Mouse (Mus musculus) ES-E14 (cell line): Measurements from ENCODE around the gene Psors1c2. TPM values are rescaled to one million over a fixed set of nuclear protein-coding genes. Genes with fewer than 3 reads are reported as not detected.
A peak's percentile ranks its signal among the peaks of the same experiment; 100 is the strongest.

Experiments used
- DNase-seq: peaks from one replicate; pipeline ENCODE4 v3.0.0-alpha.2; 2013; ENCODE audit warnings: low read depth, low spot score
- H3K27ac ChIP-seq: 2 replicates; pipeline ENCODE4 v1.5.1; 2012; ENCODE audit warnings: low read depth, mild to moderate bottlenecking, low read length, moderate library complexity, mixed read lengths; ENCODE audit not compliant: poor library complexity, insufficient read depth, severe bottlenecking
- H3K36me3 ChIP-seq: 2 replicates; pipeline ENCODE4 v1.6.1; 2012; ENCODE audit warnings: mild to moderate bottlenecking, low read length, moderate library complexity, mixed read lengths; ENCODE audit not compliant: control insufficient read depth, poor library complexity, insufficient read depth, severe bottlenecking
- H3K4me1 ChIP-seq, 2 experiments: fragments of 150-350 bp in 1 of 2; sonication (generic) in 1 of 2; 2 replicates each; pipeline ENCODE4 v1.6.1; 2012; ENCODE audit warnings: low read length in 2 of 2, mild to moderate bottlenecking in 1 of 2, mixed read lengths in 1 of 2; ENCODE audit not compliant: control insufficient read depth in 2 of 2, insufficient read depth in 2 of 2, poor library complexity in 1 of 2
- H3K4me3 ChIP-seq, 2 experiments: fragments of 150-350 bp in 1 of 2; sonication (generic) in 1 of 2; 2 replicates each; pipeline ENCODE4 v1.5.1; 2012; ENCODE audit warnings: low read length in 2 of 2, low read depth in 1 of 2, mild to moderate bottlenecking in 1 of 2, mixed read lengths in 1 of 2; ENCODE audit not compliant: insufficient read depth in 1 of 2, poor library complexity in 1 of 2, severe bottlenecking in 1 of 2
- H3K9ac ChIP-seq: 2 replicates; pipeline ENCODE4 v1.6.1; 2012; ENCODE audit warnings: low read depth, mild to moderate bottlenecking, low read length, mixed read lengths; ENCODE audit not compliant: poor library complexity, insufficient read depth, severe bottlenecking
- H3K9me3 ChIP-seq: fragments of 150-350 bp; sonication (generic); 2 replicates; pipeline ENCODE4 v1.6.1; 2012; ENCODE audit warnings: low read depth, mild to moderate bottlenecking, low read length; ENCODE audit not compliant: control insufficient read depth, insufficient read depth
- CHD2 ChIP-seq: IDR thresholded peaks from 2 replicates; pipeline ENCODE4 v1.6.1; 2014; ENCODE audit warnings: mild to moderate bottlenecking, low read depth, low read length, inconsistent platforms
- HCFC1 ChIP-seq: IDR thresholded peaks from 2 replicates; pipeline ENCODE4 v1.6.1; 2012; ENCODE audit warnings: low read length, inconsistent platforms, borderline replicate concordance; ENCODE audit not compliant: insufficient read depth
- MAFK ChIP-seq: IDR thresholded peaks from 2 replicates; pipeline ENCODE4 v1.6.1; 2014; ENCODE audit warnings: mild to moderate bottlenecking, low read depth, low read length, inconsistent platforms; ENCODE audit not compliant: insufficient read depth
- ZC3H11A ChIP-seq: IDR thresholded peaks from 2 replicates; pipeline ENCODE4 v1.6.1; 2012; ENCODE audit warnings: low read depth, mild to moderate bottlenecking, inconsistent platforms, low read length, borderline replicate concordance
- ZNF384 ChIP-seq: IDR thresholded peaks from 2 replicates; pipeline ENCODE4 v1.6.1; 2012; ENCODE audit warnings: low read depth, low read length, inconsistent platforms
- in situ Hi-C, 2 experiments: fragments of 600-800 bp; cut with MboI; formaldehyde crosslinking; loops; one replicate each; pipeline ENCODE4 v1.15.1; 2025; ENCODE audit warnings: low sequenced_read_pairs in 2 of 2, inconsistent platforms in 1 of 2; ENCODE audit not compliant: unreplicated experiment in 2 of 2
- total RNA-seq: library from RNA; depleted of rRNA; stranded (reverse); fragments of 300-350 nt; gene quantifications from 2 replicates; pipeline ENCODE4 v1.2.3, GENCODE M21; 2012

The Psors1c2 gene
- total RNA-seq, 1 experiment, result 8.9 TPM

DNA sequence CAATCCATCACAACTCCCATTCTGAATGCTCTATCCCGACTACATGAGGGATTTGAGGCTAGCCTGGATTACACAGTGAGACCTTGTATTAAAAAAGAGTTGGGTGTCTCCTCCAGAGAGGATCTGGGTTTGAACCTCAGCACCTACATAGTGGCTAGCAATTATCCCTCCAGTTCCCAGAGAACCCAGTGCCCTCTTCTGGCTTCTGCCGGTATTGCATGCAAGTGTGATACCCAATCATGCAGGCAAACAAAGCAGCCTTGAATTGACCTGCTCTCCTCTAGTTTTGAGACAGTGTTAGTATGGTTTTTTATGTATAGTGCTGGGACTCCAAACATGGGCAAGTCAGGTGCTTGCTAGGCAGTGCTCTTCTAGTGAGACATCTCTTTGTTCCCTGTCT lies 19.1 kb upstream of the Psors1c2 start:
- Histone ChIP-seq H3K9me3 (no peaks in the 10 kb centered on the region), H3K27ac (no peak overlapping the region; the same call in 1 of the 2 replicates), H3K36me3 (peaks cover 42% of the 10 kb centered on the region), H3K4me1 (peaks cover 8 to 12% of the 10 kb centered on the region in 2 experiments; a peak in 3 of 4 replicates), H3K9ac (no peak overlapping the region), H3K4me3 (no peak overlapping the region)
- DNase-seq, result peak; percentile 91
- in situ Hi-C loops, result no loop called here
- TF ChIP-seq MAFK (no peak), ZNF384 (peak; percentile 59; the same call in 1 of the 2 replicates), ZC3H11A (peak; percentile 55; the same call in 1 of the 2 replicates), CHD2 (peak; percentile 40; the same call in 1 of the 2 replicates)

DNA sequence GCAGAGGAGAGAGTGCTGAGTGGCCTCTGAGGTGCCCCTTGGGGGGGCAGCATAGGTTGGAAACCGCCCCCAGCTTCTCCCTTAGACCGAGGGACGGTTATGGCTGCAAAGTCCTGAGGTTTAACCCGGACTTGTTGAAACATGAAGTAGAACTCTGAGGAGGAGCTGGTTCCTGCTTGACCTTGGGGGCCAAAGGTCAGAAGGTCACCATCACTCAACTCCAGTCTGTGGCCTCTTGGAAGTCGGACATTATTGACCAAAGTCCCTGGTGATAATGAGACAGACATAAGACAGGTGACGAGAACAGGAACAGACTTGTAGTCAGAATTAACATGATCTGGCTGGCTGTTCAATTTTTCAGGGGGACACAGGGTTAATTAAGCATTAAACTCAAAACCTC lies 18.2 kb upstream of the Psors1c2 start:
- DNase-seq, result no peak
- no peaks in the 10 kb centered on the region for H3K9me3 ChIP-seq
- no peak for TF ChIP-seq ZNF384
- TF ChIP-seq HCFC1, result no peak
- no peak for TF ChIP-seq ZC3H11A
- no peak for TF ChIP-seq MAFK
- TF ChIP-seq CHD2, result no peak
- H3K36me3 ChIP-seq, result peaks cover 34% of the 10 kb centered on the region
- H3K27ac ChIP-seq, result peak overlapping the region; percentile 16; the same call in 1 of the 2 replicates
- in situ Hi-C loops, result no loop called here
- H3K4me1 ChIP-seq, result peaks cover 5 to 12% of the 10 kb centered on the region in 2 experiments; a peak in 2 of 4 replicates
- peak overlapping the region; percentile 3; the same call in 1 of the 2 replicates for H3K9ac ChIP-seq
- H3K4me3 ChIP-seq, result no peak overlapping the region

DNA sequence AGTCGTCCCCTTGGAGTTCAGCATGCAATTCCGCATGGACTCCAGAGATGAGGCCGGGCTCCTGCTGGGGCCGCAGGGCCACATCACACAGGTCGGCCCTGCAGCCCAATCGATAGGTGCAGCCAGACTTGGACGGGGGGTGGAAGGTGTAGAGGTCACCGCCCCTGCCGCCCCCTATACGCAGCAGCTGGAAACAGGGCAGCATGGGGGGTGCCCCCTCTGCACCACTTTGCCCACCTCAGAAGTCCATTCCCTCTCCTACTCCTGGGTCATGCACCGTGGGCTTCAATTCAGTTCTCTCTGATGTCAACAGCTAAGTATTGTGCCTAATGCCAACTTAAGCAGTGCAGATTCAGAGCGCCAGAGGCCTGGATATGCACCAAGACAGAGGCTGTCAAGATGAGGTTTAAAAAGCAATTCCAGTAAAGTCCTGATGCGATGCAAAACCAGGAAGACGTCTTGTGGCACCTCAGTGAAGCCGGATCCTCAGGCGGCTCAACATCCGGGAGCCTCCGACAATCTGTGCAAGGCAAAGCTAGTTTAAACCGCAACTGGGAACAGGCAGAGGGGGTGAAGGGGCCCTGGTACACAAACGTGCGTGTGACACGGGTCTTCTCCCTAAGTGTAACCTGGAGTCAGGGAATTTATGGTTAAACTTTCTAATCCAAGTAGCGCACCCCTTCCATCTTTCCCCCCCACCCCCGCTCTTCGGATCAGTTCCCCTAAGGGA lies 16.9 kb upstream of the Psors1c2 start:
- no peak for DNase-seq
- peak overlapping the region; percentile 15; the same call in 1 of the 2 replicates for H3K27ac ChIP-seq

DNA sequence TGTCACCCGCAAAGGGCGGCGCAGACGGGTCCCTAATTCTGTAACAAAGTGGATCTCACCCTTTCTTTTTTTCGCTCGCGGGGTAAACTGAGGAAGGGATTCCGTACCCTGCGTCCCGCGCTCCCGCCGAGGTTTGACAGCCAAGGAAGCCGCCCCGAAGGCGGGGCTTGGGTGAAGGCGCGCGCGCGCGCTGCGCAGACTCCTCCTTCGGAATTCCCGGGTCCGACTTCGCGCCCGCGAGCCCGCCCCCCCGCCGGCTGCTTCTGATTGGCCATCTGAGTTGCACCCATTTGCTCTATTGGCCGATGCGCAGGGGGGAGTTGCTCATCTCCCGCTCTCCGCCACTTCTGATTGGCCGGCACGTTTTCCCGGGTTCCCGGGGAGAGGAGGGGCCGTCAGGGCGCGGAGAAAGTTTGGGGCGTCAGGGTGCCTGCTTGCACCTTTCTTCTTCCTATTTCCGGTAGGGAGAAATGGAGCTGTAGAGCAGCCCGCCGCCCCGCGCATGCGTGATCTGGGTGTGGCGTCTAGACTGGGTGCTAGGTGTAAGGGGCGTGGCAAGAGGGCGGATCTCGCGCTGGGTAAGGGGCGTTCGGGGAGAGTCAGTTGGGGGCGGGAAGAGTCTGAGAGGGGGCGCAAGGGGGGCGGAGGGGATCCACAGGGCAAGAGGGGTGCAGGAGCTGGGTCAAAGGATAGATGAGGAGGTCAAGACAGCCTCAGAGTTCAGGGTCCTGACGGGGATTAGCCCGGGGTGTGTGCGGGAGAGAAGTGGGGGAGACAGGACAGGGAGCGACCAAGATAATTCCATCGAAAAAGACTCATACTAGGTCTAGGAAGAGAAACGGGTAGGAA lies 16.1 kb upstream of the Psors1c2 start, which contains the start of the genes Tcf19 and Cchcr1:
TSS of gene Tcf19 (minus strand) at position 173 of the 849 bp plus-strand sequence.
TSS of gene Cchcr1 (plus strand) at position 449 of the 849 bp plus-strand sequence.
- Histone ChIP-seq H3K27ac (peak within 1 kb of the TSS; percentile 57), H3K9ac (peak within 1 kb of the TSS; percentile 68), H3K9me3 (no peaks in the 10 kb centered on the region), H3K4me3 (peak within 1 kb of the TSS; percentile 65 to 66), H3K4me1 (peaks cover 5 to 12% of the 10 kb centered on the region in 2 experiments; a peak in 2 of 4 replicates), H3K36me3 (peaks cover 18% of the 10 kb centered on the region)
- TF ChIP-seq ZNF384, result no peak
- TF ChIP-seq CHD2, result peak; percentile 87
- DNase-seq, result peak; percentile 94
- in situ Hi-C loops, result no loop called here

More for the DNA sequence above, 16.9 kb upstream of the Psors1c2 start:
- TF ChIP-seq ZC3H11A (no peak), CHD2 (no peak), HCFC1 (no peak), ZNF384 (no peak), MAFK (no peak)
- Histone ChIP-seq H3K4me3 (peak overlapping the region; percentile 62 to 65), H3K36me3 (peaks cover 24% of the 10 kb centered on the region), H3K4me1 (peaks cover 5 to 12% of the 10 kb centered on the region in 2 experiments; a peak in 2 of 4 replicates), H3K9me3 (no peaks in the 10 kb centered on the region), H3K9ac (peak overlapping the region; percentile 68)
- in situ Hi-C loops, result no loop called here
